Mouse (Mus musculus) colon, adult 2 months (tissue): ENCODE data around the gene Pla2g12a. TPM values are rescaled to one million over a fixed set of nuclear protein-coding genes. Genes with fewer than 3 reads are reported as not detected.

Experiments
- polyA plus RNA-seq: library from polyadenylated mRNA; depleted of rRNA; stranded (reverse); fragments of >200 nt; gene quantifications from 2 replicates; pipeline ENCODE4 v1.2.3, GENCODE M21; 2012; rRNA removed

The Pla2g12a gene
- 52.3 and 53.1 TPM in 2 replicates for polyA plus RNA-seq

DNA sequence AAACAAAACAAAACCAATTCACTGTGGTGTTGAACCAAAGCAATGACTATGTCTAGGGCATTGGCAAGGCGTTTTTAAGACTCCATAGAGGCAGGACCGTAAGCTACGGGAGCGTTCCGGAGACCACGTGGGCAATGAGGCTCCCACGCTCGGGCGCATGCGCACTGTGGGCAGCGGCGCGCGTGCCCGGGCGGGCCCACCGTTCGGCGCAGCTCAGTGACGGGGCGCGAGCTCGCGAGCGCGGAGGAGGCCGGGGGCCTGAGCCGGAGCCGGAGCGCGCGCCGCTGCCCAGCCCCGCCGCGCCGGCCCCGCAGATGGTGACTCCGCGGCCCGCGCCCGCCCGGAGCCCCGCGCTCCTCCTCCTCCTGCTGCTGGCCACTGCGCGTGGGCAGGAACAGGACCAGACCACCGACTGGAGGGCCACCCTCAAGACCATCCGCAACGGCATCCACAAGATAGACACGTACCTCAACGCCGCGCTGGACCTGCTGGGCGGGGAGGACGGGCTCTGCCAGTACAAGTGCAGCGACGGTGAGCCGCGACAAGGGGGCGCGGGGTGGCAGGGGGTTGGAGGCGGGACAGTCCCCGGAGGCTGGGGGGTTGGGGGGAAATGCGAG is at the start of gene Pla2g12a:
Gene Pla2g12a, plus strand, starts transcription at position 202 of the 617 bp plus-strand sequence.

DNA sequence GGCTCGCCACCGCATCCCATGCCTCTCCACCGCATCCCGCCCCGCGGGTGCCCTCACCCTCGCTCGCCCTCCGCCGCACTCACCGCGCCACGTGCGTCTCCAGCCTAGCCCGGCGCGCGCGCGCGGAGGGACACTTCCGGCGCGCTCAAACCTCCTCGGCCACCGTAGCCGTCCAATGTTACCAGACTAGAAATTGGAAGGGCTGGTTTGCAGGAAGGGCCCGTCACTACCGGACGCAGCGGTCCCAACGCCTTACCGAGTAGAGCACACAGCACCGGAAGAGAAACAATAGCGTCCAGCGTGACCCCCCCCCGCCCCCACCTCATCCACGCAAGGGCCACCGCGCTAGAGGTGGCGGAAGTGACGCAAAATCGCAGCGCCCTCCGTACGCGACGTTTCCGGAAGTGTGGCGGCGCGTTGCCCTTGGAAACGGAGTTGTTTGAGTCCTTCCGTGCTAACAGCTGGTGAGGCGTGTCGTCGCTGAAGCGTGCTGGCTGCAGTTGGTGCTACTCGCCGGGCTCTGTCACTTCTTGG is 47.3 kb upstream of the Pla2g12a start, which contains the start of gene Gar1:
Gene Gar1, minus strand, starts transcription at position 362 of the 534 bp plus-strand sequence.

DNA sequence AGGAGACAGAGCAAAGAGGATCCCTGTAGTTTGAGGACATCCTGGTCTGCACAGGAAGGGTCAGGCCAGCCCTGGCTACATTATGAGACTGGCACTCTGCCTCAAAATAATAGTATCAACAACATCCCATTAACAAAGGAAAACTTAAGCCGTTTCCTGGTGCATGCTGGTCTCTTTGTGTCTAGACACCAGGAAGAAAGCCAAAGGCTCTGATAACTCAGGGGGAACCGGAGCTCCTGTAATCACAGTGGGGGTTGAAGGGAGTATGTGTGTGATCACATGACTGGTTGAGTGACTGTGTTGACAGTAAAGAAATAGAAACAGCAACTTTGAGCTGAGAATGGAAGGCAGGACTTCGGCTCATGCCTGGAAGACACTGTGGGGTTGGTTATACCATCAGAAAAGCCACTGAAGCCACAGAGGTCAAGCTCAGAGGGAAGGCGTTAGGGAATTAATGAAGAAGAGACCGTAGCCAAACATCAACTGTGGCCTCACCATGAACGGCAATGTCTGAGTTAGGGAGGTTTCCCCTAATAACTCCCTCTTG is 42.9 kb upstream of the Pla2g12a start, which contains the start of gene Cfi:
Gene Cfi, plus strand, starts transcription at position 497 of the 547 bp plus-strand sequence.

DNA sequence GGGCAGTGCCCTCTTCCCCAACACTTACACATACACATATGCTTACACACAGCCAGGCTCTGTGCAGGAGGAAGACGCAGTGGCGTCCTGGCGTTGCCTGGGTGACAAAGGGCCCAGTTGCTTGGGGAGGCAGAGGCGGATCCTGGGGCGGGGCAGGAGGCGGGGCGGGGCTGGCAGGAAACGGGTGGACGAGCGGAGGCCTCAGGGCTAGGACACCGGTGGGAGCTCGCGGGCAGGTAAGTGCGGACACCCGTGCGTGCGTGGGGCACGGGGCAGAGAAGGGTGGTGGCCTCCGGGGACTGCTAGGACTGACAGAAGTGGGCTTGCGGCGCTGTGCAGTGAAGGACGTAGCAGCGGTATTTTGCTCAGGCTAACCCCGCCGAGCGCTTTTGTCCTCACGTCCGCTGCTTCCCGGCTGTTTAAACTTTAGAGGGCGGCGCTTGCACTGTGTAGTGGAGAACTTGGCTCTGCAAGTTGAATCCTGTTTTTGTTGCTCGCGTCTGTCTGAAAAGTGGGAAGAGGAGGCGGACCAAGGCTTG is 22.9 kb downstream of the Pla2g12a start, which contains the start of gene Casp6:
Gene Casp6, plus strand, starts transcription at position 155 of the 539 bp plus-strand sequence.

Other genes with a start within 250 kb of the Pla2g12a start
- gene Egf, start 123.3 kb upstream of the Pla2g12a start, polyA plus RNA-seq = 5.8 and 7.2 TPM in 2 replicates
- gene Lrit3, start 74.6 kb upstream of the Pla2g12a start, polyA plus RNA-seq = 0.27 and 0.28 TPM in 2 replicates
- 0.14 and 0.16 TPM in 2 replicates for gene Rrh, start 56.0 kb upstream of the Pla2g12a start, polyA plus RNA-seq
- 16.7 and 18.2 TPM in 2 replicates for gene Gar1, start 47.2 kb upstream of the Pla2g12a start, polyA plus RNA-seq
- not detected in 2 replicates for gene Cfi, start 42.7 kb upstream of the Pla2g12a start, polyA plus RNA-seq
- 35.4 and 45.1 TPM in 2 replicates for gene Casp6, start 22.8 kb downstream of the Pla2g12a start, polyA plus RNA-seq
- gene Mcub, start 91.6 kb downstream of the Pla2g12a start, polyA plus RNA-seq = 7.6 and 10.1 TPM in 2 replicates
- gene Sec24b, start 182.9 kb downstream of the Pla2g12a start, polyA plus RNA-seq = 41.3 and 58.2 TPM in 2 replicates